Mouse (Mus musculus) adrenal gland, postnatal 25 days (tissue): ENCODE data around the gene Rrp15. TPM values are rescaled to one million over a fixed set of nuclear protein-coding genes. Genes with fewer than 3 reads are reported as not detected.
"Not testable (repeated sequence)": the region's sequence is repeated elsewhere in the genome, so short reads cannot be mapped to it uniquely, and the experiment has no call there.

Experiments used
- DNase-seq: peaks from one replicate; pipeline ENCODE4 v3.0.0; 2021; ENCODE audit warnings: mixed read lengths
- long read RNA-seq: library from polyadenylated mRNA; stranded (forward); transcript quantifications from one replicate; pipeline ENCODE4 v2.0.0, GENCODE M21; 2021
- total RNA-seq: library from RNA; stranded (reverse); gene quantifications from 2 replicates; pipeline ENCODE4 v1.2.3, GENCODE M21; 2021

Rrp15 gene
- 24.7 and 25.2 TPM in 2 replicates for total RNA-seq
- long read RNA-seq, transcript Rrp15-201 (5 exons, 1,321 nt): major isoform, 28 of 30 reads
- long read RNA-seq, partial matches to known transcripts: 1 of 30 reads
- long read RNA-seq, other reads (novel, unspliced or antisense): 1 of 30 reads

DNA sequence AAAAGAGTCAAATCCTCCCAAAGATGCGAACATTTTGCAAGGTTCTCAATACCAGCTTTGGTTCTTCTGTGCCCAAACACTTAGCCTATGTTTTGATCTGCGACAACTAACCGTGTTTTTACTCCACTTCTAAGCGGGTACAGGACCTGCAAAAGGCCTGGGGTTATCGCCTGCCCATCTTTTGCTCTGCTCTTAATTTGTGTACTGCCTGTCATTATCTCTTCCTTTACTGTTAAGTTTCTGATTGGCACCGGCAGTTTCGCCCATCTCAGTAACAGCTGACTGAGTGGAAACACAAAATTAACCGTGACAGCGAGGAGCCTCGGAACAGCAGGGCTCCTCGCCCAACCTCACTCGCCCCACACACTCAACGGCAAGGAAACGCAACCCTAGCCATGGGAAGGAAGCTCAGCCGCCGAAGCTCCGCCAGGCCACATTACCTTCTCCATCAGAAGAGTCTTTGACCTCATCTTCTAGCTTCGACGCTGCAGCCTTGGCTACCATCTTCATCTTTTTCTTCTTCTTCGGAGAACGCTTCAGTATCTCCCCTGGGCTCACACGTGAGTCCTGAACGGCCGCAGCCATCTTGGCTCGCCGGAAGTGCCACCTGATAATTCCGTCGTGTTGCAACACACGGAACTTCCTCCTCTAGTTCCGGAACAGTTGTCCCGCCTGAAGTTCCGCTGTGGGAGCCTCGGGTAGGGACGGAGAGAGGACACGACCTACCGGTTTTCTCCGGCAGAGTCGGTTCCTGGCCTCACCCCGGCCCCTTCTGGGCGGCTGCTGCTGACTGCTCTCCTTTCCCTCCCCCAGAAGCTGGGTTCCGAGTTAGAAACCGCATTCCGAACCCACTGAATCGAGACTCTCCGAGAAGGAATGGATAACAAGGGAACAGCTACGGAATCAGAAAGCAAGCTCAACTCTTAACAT is at the start of gene Rrp15:
Gene Rrp15, minus strand, starts transcription at position 635 of the 930 bp plus-strand sequence.
- DNase-seq: peak; percentile 79

GRCm38 (mm10) chr1:186797991-186798390 is 48.8 kb upstream of the Rrp15 start:
- no peak for DNase-seq

GRCm38 (mm10) chr1:186785359-186785758 is 36.2 kb upstream of the Rrp15 start:
- DNase-seq: no peak

GRCm38 (mm10) chr1:186780826-186781225 is 31.7 kb upstream of the Rrp15 start:
- no peak for DNase-seq

- no peak for DNase-seq
Observed at GRCm38 (mm10) chr1:186773124-186773523, 24.0 kb upstream of the Rrp15 start.

- DNase-seq: no peak
Observed at GRCm38 (mm10) chr1:186772547-186773077, 23.5 kb upstream of the Rrp15 start.

GRCm38 (mm10) chr1:186772005-186772404 is 22.8 kb upstream of the Rrp15 start:
- no peak for DNase-seq

- no peak for DNase-seq
Observed at GRCm38 (mm10) chr1:186770659-186771058, 21.5 kb upstream of the Rrp15 start.

DNA sequence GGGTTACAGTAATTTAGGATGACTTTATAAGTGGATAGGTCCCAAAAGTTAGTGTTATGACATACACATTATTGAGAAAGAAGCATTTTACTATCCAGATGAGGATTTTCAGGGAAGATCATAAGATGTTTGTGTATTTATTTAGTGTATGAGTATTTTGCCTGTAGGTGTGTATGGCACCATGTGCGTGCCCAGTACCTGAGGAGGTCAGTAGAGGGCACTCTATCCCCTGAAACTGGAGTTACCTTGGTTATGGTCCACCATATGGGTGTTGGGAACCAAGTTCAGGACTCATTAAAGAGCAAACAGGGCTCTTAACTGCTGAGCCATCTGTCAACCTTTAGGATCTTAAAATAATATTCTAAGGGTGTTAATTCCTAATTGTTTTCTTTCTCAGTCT is 19.2 kb upstream of the Rrp15 start:
- no peak for DNase-seq

DNA sequence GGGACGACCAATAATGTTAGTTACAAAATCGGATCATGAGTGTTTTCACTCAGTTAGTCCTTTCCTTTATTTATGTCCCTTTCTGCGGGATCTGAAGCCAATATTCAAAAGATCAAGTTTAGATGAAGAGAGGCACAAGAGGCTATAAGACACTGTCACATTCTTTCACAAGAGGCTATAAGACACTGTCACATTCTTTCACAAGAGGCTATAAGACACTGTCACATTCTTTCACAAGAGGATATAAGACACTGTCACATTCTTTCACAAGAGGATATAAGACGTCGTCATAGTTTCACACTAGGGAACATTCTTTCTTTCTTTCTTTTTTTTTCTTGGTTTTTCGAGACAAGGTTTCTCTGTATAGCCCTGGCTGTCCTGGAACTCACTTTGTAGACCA is 14.3 kb upstream of the Rrp15 start:
- not testable (repeated sequence) for DNase-seq

DNA sequence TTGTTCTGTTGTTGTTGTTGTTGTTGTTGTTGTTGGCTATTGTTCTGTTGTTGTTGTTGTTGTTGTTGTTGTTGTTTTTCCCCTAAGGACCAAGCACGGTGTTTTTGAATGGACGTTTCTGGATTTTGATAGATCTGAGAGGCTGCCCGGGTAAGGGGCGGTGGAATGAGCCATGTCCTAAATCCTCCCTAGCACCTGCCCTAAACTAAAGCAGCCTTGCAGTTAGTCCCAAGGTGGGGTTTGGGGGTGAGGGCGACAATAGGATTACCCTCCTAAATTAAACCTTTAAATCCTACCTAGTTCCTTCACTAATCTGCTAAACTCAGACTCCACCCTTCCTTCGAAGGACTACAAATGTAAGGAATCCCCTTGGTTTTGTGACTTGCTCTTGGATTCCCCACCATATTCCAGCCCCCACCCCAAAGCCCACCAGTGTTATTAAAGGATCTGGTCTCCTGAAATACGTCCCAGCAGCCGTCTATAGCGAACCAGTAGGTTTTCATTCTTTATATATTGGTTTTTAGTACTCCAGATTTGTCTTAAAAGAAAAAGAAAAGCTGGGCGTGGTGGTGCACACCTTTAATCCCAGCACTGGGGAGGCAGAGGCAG is 621 bp upstream of the Rrp15 start:
- DNase-seq: no peak

- DNase-seq: no peak
Observed at GRCm38 (mm10) chr1:186739828-186740227, 9.3 kb downstream of the Rrp15 start.

DNA sequence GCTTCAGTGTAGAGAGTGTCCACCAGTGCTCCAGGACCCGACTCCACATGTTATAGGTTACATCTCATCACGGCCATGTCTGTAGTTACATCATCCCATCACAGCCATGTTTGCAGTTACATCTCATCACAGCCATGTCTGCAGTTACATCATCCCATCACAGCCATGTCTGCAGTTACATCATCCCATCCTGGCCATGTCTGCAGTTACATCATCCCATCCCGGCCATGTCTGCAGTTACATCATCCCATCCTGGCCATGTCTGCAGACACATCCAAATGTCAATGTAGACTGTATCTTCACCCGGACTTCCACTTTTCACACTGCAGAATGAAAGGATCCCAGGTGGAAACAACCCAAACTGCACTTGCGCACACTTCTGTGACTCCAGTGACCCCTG is 13.6 kb downstream of the Rrp15 start:
- no peak for DNase-seq

DNA sequence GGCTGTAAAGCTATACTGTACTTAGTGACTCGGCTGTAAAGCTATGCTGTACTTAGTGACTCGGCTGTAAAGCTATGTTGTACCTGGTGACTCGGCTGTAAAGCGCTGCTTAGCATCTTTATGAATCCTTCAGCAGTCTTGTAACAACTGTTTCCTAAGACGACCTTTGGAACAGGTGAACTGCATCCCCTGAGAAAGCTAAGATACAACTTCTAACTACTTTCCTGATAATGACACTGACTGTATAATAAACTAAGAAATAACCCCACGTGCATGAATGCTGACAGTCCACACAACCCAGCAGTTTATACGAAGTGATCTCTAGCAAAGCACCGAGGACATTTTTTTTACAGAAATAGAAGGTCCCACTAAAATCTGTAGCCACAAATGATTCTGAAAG is 16.1 kb downstream of the Rrp15 start:
- DNase-seq: no peak

GRCm38 (mm10) chr1:186728778-186729177 is 20.4 kb downstream of the Rrp15 start:
- no peak for DNase-seq

GRCm38 (mm10) chr1:186726117-186726516 is 23.0 kb downstream of the Rrp15 start:
- no peak for DNase-seq

- no peak for DNase-seq
Observed at GRCm38 (mm10) chr1:186722299-186722698, 26.9 kb downstream of the Rrp15 start.

- peak; percentile 79 for DNase-seq
Observed at GRCm38 (mm10) chr1:186721846-186722245, 27.3 kb downstream of the Rrp15 start.

GRCm38 (mm10) chr1:186721166-186721565 is 28.0 kb downstream of the Rrp15 start:
- DNase-seq: no peak

DNA sequence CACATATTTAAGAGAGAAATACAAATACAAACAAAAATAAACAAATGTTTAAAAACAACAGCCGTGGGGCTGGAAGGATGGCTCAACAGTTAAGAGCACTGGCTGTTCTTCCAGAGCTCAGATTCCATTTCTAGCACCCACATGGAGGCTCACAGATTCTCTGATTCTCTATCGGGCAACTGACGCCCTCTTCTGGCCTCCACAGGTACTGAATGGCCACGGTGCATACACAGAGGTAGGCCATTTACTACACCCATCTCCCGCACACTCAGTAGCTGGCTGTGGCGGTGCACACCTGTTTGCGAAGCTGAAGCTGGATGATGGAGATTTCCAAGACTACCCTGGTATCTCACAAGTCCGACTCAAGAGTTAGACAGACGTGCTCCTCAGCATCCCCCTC is 29.4 kb downstream of the Rrp15 start:
- no peak for DNase-seq

GRCm38 (mm10) chr1:186718881-186719280 is 30.3 kb downstream of the Rrp15 start:
- DNase-seq: no peak

DNA sequence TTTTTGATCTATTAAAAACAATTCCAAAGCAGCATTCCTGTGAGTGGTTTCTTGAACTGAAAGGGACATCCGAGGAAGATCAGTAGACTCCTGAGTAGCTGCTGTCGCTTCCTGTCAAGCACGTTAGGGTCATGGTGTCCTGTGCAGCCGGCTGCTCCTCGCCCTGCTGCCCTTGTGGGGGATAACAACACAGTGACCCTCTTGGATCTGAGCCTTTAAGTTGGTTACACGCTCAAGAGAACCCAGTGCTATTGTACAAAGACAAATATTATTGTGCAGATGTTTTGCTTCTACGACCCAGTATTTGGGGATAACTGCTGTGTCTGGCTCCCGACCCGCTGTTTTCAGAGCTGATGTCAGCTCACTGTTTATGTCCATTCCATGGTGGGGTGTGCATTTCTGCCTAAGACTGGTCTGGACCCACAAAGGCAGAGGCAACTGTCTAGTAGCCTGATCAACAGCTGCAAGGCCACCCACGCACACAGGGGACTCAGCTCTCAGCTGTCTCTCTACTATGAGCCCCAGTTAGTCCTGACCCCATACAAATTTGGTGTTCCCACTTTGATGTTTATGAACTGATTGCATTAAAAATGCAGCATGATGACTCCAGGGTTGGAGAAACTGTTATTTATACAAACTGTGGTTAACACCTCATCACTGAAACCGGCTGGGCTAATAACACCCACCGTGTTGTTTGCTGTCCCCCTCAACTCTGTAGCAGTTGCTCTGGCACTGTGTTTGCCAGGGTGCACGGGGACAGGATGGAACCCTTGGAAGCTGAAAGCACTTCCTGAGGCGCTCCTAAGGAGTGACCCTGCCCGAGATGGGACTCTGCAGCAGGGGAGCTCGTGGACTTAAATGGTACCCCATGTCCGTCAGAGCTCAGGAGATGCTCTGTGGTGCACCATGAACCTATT is 33.9 kb downstream of the Rrp15 start:
- no peak for DNase-seq
